Comparison of ENCODE assay signal across 8 mouse cellular contexts in genomic region chr16:92340612-92341511, GRCm38 (mm10). TPM values are rescaled to one million over a fixed set of nuclear protein-coding genes. Genes with fewer than 3 reads are reported as not detected.
A peak's percentile ranks its signal among the peaks of the same experiment; 100 is the strongest.
DNase-seq lines count a peak whose midpoint lies in the region; ATAC-seq and TF ChIP-seq lines count a peak whose summit lies in the region.

No protein-coding gene starts in this region.

- H3K9ac ChIP-seq in forebrain, embryonic 11.5 days (ENCODE audit: low read length) = peak overlapping the region; percentile 23; the same call in 1 of the 2 replicates
- no peak overlapping the region for H3K9ac ChIP-seq in lung, embryonic 15.5 days

- ATAC-seq in G1E (ENCODE audit: extremely low read depth, insufficient number of reproducible peaks, low FRiP score, poor library complexity, severe bottlenecking) = peak; percentile 86
- peak; percentile 71 for ATAC-seq in forebrain, embryonic 11.5 days (replicated peaks; ENCODE audit: low FRiP score)
- peak; percentile 41 for ATAC-seq in lung, embryonic 15.5 days (ENCODE audit: borderline replicate concordance, extremely low read depth, low FRiP score, low TSS enrichment)

- H3K27ac ChIP-seq in forebrain, embryonic 11.5 days (ENCODE audit: low read depth, low read length) = no peak overlapping the region
- H3K27ac ChIP-seq in lung, embryonic 15.5 days = no peak overlapping the region

- intact Hi-C loops in heart, postnatal 36 days (cut with DNase I) = loop anchor here (1.0 to 2.0 kb wide), 3 partner anchors 44 to 137 kb away; no protein-coding TSS in a partner anchor

- peaks cover 66% of the 10 kb centered on the region for H3K4me1 ChIP-seq in G1E (ENCODE audit: insufficient read depth, low read depth, low read length)
- peaks cover 6% of the 10 kb centered on the region; the same call in 1 of the 2 replicates for H3K4me1 ChIP-seq in forebrain, embryonic 11.5 days (replicated peaks; ENCODE audit: control insufficient read depth, insufficient read depth, low read length)
- H3K4me1 ChIP-seq in lung, embryonic 15.5 days = peaks cover 22% of the 10 kb centered on the region

- TF ChIP-seq CTCF in G1E (IDR thresholded peaks at IDR 0.05; ENCODE audit: low read depth, low read length) = peak; percentile 45

- H3K27me3 ChIP-seq in G1E (ENCODE audit: insufficient read depth, low read length) = peaks cover 5% of the 10 kb centered on the region
- H3K27me3 ChIP-seq in forebrain, embryonic 11.5 days (ENCODE audit: control insufficient read depth, insufficient read depth, low read length) = no peaks in the 10 kb centered on the region
- H3K27me3 ChIP-seq in lung, embryonic 15.5 days = no peaks in the 10 kb centered on the region

- H3K36me3 ChIP-seq in G1E (replicated peaks) = no peaks in the 10 kb centered on the region
- H3K36me3 ChIP-seq in forebrain, embryonic 11.5 days (ENCODE audit: control insufficient read depth, insufficient read depth, low read length) = no peaks in the 10 kb centered on the region
- no peaks in the 10 kb centered on the region for H3K36me3 ChIP-seq in lung, embryonic 15.5 days

- H3K4me2 ChIP-seq in forebrain, embryonic 11.5 days (ENCODE audit: low read depth, low read length, severe bottlenecking) = peak overlapping the region; percentile 45
- H3K4me2 ChIP-seq in lung, embryonic 15.5 days = peak overlapping the region; percentile 53

- peak; percentile 81 for DNase-seq in G1E (ENCODE audit: low spot score)
- peak; percentile 77 for DNase-seq in c-Kit-positive CD71-positive TER-119-negative erythroid progenitor cells, embryonic 14.5 days (ENCODE audit: low read depth)
- peak; percentile 86 for DNase-seq in forebrain, embryonic 11.5 days (ENCODE audit: low spot score)
- peak; percentile 70 to 71 for DNase-seq in heart, postnatal 36 days
- DNase-seq in layer of hippocampus, adult 18-20 months (ENCODE audit: low spot score in 2 of 2) = peak; percentile 51 to 79
- DNase-seq in ovary, adult 18-20 months (ENCODE audit: low spot score) = peak; percentile 66
- peak; percentile 50 for DNase-seq in thymus, postnatal 25 days

- peak overlapping the region; percentile 64 for H3K4me3 ChIP-seq in G1E (ENCODE audit: low read depth, low read length)
- peak overlapping the region; percentile 14; the same call in 1 of the 2 replicates for H3K4me3 ChIP-seq in forebrain, embryonic 11.5 days (ENCODE audit: low read depth, low read length)
- H3K4me3 ChIP-seq in lung, embryonic 15.5 days = peak overlapping the region; percentile 22

- 30% methylated on average over 27 of the region's 27 CpGs for WGBS in forebrain, embryonic 11.5 days
- WGBS in lung, embryonic 15.5 days = 18% methylated on average over 27 of the region's 27 CpGs

- no peaks in the 10 kb centered on the region for H3K9me3 ChIP-seq in G1E (replicated peaks)
- no peaks in the 10 kb centered on the region for H3K9me3 ChIP-seq in forebrain, embryonic 11.5 days (ENCODE audit: control insufficient read depth, low read length)
- no peaks in the 10 kb centered on the region for H3K9me3 ChIP-seq in lung, embryonic 15.5 days

RNA-seq across cellular contexts. Expression of gene Kcne1, which starts 18.4 kb away (rescaled TPM):
- total RNA-seq in G1E (2014; fragmentation: Nextera tagmentation) (not detected in 2 replicates), G1E (2017) (0.06 and 0.33 TPM in 2 replicates)
- not detected in 2 replicates for polyA plus RNA-seq in G1E (2012)
- 0.29 TPM in 1 of 2 replicates, not detected in the other for polyA plus RNA-seq in forebrain, embryonic 11.5 days (2014; fragmentation: Nextera tagmentation; extraction: Ambion mirVana)
- 10 to 100 TPM; 19.8 to 21.3 TPM for total RNA-seq in heart, postnatal 36 days (2021)
- not detected for total RNA-seq in layer of hippocampus, adult 18-20 months (2021)
- polyA plus RNA-seq in lung, embryonic 15.5 days (2015; fragmentation: Nextera tagmentation; extraction: Ambion mirVana) = 1.1 and 1.8 TPM in 2 replicates

RNA-seq across cellular contexts. Expression of gene Fam243, which starts 19.6 kb away (rescaled TPM):
- total RNA-seq in G1E (2014; fragmentation: Nextera tagmentation) (not detected in 2 replicates), G1E (2017) (0.06 and 0.11 TPM in 2 replicates)
- not detected in 2 replicates for polyA plus RNA-seq in G1E (2012)
- polyA plus RNA-seq in forebrain, embryonic 11.5 days (2014; fragmentation: Nextera tagmentation; extraction: Ambion mirVana) = not detected in 2 replicates
- under 1 TPM; 0.43 to 0.50 TPM for total RNA-seq in heart, postnatal 36 days (2021)
- total RNA-seq in layer of hippocampus, adult 18-20 months (2021) = not detected
- not detected in 2 replicates for polyA plus RNA-seq in lung, embryonic 15.5 days (2015; fragmentation: Nextera tagmentation; extraction: Ambion mirVana)

RNA-seq across cellular contexts. Expression of gene Smim11, which starts 39.8 kb away (rescaled TPM):
- total RNA-seq in G1E (2014; fragmentation: Nextera tagmentation) (23.1 and 24.8 TPM in 2 replicates), G1E (2017) (82.4 and 107 TPM in 2 replicates)
- 6.6 and 7.3 TPM in 2 replicates for polyA plus RNA-seq in G1E (2012)
- 115 and 123 TPM in 2 replicates for polyA plus RNA-seq in forebrain, embryonic 11.5 days (2014; fragmentation: Nextera tagmentation; extraction: Ambion mirVana)
- 10 to 100 TPM; 76.2 to 84.5 TPM for total RNA-seq in heart, postnatal 36 days (2021)
- total RNA-seq in layer of hippocampus, adult 18-20 months (2021) = 10 to 100 TPM; 17.1 to 23.6 TPM
- polyA plus RNA-seq in lung, embryonic 15.5 days (2015; fragmentation: Nextera tagmentation; extraction: Ambion mirVana) = 129 TPM in 2 replicates

RNA-seq across cellular contexts. Expression of gene Kcne2, which starts 48.7 kb away (rescaled TPM):
- total RNA-seq in G1E (2014; fragmentation: Nextera tagmentation) (not detected in 2 replicates), G1E (2017) (0.11 TPM in 1 of 2 replicates, not detected in the other)
- not detected in 2 replicates for polyA plus RNA-seq in G1E (2012)
- 0.45 TPM in 1 of 2 replicates, not detected in the other for polyA plus RNA-seq in forebrain, embryonic 11.5 days (2014; fragmentation: Nextera tagmentation; extraction: Ambion mirVana)
- total RNA-seq in heart, postnatal 36 days (2021) = not detected
- 1 to 10 TPM in 1 of 2 experiments, not detected in 1; 1.3 TPM for total RNA-seq in layer of hippocampus, adult 18-20 months (2021)
- 0.63 and 0.81 TPM in 2 replicates for polyA plus RNA-seq in lung, embryonic 15.5 days (2015; fragmentation: Nextera tagmentation; extraction: Ambion mirVana)

Comparison
In these comparisons a context has a peak if more than half of its experiments do, and no peak if none do; other contexts are left out.
1. H3K4me3 ChIP-seq: peak in every context shown above with its lines; median percentile 64 in G1E; 22 in lung, embryonic 15.5 days; 14 in forebrain, embryonic 11.5 days.
2. RNA of gene Kcne1, which starts 18.4 kb away (total RNA-seq): 19.8 to 21.3 TPM in heart, postnatal 36 days; 0.06 to 0.33 TPM in G1E and not detected in layer of hippocampus, adult 18-20 months; every median in the first group is over 10 times any median in the second.
3. Peak in every context shown above with its lines, with median percentiles within 50 percentile points of each other: ATAC-seq and DNase-seq.